Mouse (Mus musculus): ENCODE measurements around the gene Flnb.

GRCm38 (mm10) chr14:7943101-7943800 lies 125.5 kb downstream of the Flnb start:
- no peak for TF ChIP-seq CTCF (IDR thresholded peaks at IDR 0.05; ENCODE audit: insufficient read depth, low read depth, low read length)
- no peak for TF ChIP-seq POLR2A (IDR thresholded peaks at IDR 0.05; ENCODE audit: insufficient read depth, low read depth, low read length)
